Mouse (Mus musculus): ENCODE results near the gene Uqcrc2.

Uqcrc2 gene

DNA sequence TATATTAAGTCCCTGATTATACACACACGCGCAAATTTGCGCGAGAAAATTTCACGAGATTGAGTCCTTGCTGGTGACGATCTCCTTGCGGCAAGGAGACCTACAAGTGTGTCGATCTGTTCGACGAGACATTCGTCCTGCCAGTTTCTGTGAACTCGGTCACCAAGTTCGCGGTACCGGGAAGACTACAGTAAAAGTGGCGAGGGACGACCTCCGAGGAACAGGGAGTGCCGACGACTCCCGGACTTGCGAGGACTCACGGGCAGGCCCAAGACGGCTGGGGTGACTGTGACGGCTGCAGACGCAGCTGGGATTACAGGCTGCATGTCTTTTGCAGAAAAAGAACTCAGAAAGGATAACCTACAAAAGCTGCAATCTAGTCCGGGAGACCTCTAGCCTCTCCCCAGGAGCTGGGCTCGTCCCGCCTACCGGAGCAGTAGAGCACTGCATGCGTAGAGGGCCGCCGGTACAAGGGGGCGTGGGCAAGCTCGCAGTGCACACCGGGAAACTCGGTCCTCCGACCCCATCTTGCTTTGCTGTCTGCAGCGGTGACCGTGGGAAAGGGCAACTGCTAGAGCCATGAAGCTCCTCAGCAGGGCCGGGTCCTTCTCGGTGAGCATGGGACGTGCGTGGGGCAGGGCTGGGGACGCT is at the start of gene Uqcrc2:
TSS of gene Uqcrc2 (plus strand) at position 466 of the 651 bp plus-strand sequence.
- peak; percentile 86 for DNase-seq (ENCODE audit: low spot score)

DNA sequence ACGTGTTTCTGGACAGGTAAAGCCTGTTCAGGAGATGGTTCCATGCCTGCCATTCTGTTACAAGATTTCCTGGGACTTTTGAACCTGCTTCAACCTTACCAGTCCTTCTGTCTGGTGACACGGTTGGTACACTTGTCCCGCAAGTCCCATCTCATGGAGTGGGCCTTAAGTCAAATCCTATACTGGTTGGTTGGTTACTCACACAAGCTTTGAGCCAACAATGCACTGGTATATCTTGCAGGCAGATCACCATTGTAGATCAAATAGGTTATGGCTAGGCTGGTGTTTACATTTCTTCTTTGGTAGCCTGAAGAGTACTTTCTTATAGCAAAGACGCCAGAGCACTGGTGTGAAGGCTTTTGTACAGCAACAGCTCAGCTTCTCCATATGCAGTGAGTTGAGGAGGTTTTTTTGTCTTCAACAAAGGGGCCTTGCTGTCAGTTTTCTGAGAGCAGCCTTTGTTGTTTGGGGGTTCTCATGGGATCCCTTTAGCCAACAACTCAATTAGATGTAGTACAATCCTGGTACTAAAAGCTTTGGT is 37.7 kb upstream of the Uqcrc2 start:
- no peak for DNase-seq (ENCODE audit: low spot score)

DNA sequence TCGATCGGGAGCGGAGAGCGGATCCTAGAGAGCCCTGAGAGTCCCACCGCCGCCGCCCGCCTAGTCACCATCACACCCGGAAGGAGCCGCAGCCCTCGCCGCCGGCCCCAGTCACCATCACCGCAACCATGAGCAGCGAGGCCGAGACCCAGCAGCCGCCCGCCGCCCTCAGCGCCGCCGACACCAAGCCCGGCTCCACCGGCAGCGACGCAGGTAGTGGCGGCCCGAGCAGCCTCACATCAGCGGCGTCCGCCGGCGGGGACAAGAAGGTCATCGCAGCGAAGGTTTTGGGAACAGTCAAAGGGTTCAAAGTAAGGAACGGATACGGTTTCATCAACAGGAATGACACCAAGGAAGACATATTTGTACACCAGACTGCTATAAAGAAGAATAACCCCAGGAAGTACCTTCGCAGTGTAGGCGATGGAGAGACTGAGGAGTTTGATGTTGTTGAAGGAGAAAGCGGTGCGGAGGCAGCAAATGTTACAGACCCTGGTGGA is 37.2 kb upstream of the Uqcrc2 start:
- no peak for DNase-seq (ENCODE audit: low spot score)

- no peak for DNase-seq (ENCODE audit: low spot score)
These were observed 36.6 kb upstream of the Uqcrc2 start for GRCm38 (mm10) chr7:120598355-120598754.

GRCm38 (mm10) chr7:120620075-120620771 is 14.8 kb upstream of the Uqcrc2 start:
- no peak for DNase-seq (ENCODE audit: low spot score)

DNA sequence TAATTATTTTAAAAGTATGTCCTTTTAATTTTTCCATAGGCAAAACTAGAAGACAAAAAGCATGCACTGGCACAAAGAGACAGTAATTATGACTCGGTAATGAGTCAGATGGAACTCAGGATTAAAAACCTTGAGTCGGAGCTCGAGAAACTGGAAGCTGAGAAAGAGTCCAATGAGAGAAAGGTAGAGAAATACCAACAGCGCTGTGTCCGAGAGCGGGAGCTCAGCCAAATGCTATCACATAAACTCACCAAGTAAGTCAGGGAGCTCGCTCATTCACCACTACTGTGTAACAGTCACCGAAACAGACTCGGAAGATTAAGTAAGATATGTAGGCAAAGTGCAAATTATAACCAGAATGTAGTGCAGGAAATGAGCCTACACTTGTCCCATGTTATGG is 14.1 kb upstream of the Uqcrc2 start:
- DNase-seq (ENCODE audit: low spot score): no peak

DNA sequence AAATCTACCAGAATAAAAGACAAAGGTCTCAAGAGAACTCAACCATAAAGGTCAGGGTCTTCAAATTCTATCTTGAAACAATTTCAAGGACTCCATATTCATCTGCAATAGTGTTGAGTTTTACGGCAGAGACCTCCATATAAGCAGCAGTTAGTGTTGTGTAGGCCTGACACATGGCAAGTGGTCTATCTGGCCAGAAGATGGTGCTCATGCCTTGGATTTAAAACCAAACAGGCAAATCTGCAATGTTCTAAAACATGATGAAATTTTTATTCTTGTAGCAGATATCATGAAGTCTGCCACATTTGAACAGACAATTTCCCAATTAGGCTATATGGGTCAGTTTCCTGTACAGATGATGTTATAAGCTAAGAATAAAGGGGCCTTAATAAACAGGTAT is 2.5 kb upstream of the Uqcrc2 start:
- peak; percentile 21 for DNase-seq (ENCODE audit: low spot score)

- DNase-seq (ENCODE audit: low spot score): peak; percentile 14
These were observed 675 bp upstream of the Uqcrc2 start for GRCm38 (mm10) chr7:120634301-120634700.

DNA sequence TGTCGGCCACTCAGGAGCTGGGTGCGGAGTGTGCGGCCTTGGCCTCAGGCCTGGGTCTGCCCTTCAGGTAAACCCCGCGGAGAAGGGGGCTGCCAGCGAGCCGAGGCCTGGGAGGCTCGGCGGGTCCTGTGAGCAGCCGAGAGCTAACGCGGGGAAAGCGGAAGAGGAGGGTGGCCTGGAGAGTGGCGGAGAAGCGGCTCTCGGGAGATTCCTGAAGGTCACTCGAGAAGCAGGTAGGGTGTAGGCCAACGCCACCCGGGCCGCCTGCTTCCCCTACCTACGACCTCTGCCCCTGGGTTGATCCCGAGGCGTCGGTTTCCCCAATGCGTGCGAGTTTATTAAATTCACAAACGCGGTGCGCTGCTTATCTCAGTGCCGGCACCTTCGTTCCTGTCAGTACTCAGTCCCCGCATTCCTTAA is 396 bp downstream of the Uqcrc2 start:
- no peak for DNase-seq (ENCODE audit: low spot score)

- peak; percentile 33 for DNase-seq (ENCODE audit: low spot score)
These were observed 845 bp downstream of the Uqcrc2 start for GRCm38 (mm10) chr7:120635821-120636220.

GRCm38 (mm10) chr7:120643217-120643616 is 8.2 kb downstream of the Uqcrc2 start:
- DNase-seq (ENCODE audit: low spot score): peak; percentile 9

DNA sequence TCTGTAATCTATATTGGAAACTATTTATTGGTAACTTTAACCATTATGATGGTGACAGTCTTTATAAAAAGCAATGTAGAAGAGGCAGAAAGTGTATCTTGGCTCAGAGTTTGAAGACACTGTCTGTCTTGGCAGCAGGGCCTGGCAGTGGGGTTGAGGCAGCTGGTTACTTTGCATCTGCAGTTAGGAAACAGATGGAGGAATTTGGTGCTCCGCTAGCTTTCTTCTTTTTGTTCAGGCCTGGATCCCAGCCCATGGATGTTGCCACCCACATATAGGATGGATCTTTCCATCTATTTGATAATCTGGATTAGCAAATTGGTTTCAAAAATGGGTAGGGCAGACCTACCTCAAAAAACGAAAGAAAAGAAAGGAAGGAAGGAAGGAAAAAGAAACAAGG is 12.9 kb downstream of the Uqcrc2 start:
- DNase-seq (ENCODE audit: low spot score): no peak

DNA sequence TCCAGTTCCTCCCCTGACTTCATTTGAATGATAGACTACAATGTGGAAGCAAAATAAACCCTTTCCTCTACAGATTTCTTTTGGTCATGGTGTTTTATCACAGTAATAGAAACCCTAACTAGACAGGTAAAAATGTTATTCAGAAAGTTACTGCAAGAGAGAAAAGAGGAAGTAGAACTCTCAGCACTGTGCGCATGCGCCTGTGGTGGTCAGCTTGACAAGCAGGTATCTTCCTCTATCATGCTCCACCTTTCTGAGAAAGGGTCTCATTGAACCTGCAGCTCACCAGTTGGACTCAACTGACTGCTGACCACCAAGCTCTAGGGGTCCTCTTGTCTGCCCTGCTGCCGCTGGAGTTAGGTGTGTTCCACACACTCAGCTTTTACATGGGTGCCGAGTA is 27.1 kb downstream of the Uqcrc2 start:
- no peak for DNase-seq (ENCODE audit: low spot score)

GRCm38 (mm10) chr7:120670153-120670875 is 35.3 kb downstream of the Uqcrc2 start, which contains the start of gene Pdzd9:
TSS of gene Pdzd9 (minus strand) at chr7:120670343.
- DNase-seq (ENCODE audit: low spot score): no peak

DNA sequence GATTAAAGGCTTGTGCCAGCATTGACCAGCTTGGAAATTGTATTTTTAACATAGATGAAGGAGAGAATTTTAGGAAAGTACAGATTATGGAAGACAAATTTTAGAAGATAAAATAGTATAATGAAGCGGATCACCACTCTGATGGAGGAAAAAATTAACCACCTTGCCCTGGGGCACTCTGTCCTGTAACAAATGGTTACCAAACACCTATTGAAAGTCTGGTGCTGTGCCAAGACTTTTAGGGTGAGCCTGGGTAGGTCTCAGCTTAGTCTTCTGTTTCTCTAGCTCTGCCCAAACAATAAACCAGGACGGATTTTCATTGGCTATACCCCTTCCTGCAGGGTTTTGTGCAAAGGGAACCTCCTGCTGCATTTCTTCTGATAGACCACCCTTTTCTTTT is 36.3 kb downstream of the Uqcrc2 start:
- no peak for DNase-seq (ENCODE audit: low spot score)

- peak; percentile 62 for DNase-seq (ENCODE audit: low spot score)
These were observed 42.1 kb downstream of the Uqcrc2 start, which contains the start of gene Mosmo for GRCm38 (mm10) chr7:120677001-120677643. TSS of gene Mosmo (plus strand) at chr7:120677618.

GRCm38 (mm10) chr7:120677764-120678531 is 43.0 kb downstream of the Uqcrc2 start:
- DNase-seq (ENCODE audit: low spot score): no peak

- no peak for DNase-seq (ENCODE audit: low spot score)
These were observed 44.0 kb downstream of the Uqcrc2 start for GRCm38 (mm10) chr7:120679023-120679422.

DNA sequence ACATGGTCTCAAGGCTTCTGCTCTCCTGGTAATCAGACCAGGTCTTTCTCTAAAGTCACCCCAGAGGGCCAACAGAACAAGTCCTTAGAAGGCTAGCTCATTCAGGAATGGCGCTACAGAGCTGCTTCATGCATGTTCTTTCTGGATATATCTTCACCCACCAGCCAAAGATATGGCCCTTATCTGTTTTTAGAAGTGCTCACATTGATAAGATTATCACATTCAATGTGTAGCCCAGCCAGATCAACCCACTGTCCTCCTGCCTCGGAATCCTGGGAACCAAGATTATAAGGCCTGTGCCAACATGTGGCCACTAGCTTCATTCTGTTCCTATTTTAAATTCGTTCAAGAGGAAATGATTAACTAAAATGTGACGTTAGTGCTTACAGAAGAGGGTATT is 47.0 kb downstream of the Uqcrc2 start:
- DNase-seq (ENCODE audit: low spot score): no peak

DNA sequence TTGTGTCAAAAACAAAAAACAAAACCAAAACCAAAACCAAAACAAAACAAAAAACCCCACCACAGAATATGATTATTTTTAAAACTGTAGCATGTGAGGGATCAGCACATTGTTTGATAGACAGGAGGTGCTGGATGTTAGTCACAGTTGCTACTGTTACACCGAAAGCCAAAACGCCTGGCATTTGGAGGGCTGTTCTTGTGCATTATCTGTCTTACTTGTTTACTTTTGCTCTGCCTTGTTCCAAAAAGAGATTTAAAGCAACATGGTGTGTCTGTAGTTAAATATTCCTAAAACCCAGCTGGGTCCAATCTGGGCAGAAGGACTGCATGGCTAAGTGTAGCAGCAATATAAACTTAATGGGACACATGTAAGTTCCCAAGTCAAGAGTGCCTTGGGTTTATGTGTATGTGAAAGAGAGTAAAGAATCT is 49.8 kb downstream of the Uqcrc2 start:
- no peak for DNase-seq (ENCODE audit: low spot score)

GRCm38 (mm10) chr7:120685227-120685626 is 50.3 kb downstream of the Uqcrc2 start:
- DNase-seq (ENCODE audit: low spot score): no peak

All from c-Kit-positive CD71-positive TER-119-positive erythroid progenitor cells, embryonic 14.5 days (primary cell).